Mouse (Mus musculus): ENCODE measurements at regions not wholly inside any gene's neighbourhood (a gene's known extent, or its start where the extent isn't known, plus 50 kb on each side); places are given as distances from the start of the nearest gene placed in this dataset.

DNA sequence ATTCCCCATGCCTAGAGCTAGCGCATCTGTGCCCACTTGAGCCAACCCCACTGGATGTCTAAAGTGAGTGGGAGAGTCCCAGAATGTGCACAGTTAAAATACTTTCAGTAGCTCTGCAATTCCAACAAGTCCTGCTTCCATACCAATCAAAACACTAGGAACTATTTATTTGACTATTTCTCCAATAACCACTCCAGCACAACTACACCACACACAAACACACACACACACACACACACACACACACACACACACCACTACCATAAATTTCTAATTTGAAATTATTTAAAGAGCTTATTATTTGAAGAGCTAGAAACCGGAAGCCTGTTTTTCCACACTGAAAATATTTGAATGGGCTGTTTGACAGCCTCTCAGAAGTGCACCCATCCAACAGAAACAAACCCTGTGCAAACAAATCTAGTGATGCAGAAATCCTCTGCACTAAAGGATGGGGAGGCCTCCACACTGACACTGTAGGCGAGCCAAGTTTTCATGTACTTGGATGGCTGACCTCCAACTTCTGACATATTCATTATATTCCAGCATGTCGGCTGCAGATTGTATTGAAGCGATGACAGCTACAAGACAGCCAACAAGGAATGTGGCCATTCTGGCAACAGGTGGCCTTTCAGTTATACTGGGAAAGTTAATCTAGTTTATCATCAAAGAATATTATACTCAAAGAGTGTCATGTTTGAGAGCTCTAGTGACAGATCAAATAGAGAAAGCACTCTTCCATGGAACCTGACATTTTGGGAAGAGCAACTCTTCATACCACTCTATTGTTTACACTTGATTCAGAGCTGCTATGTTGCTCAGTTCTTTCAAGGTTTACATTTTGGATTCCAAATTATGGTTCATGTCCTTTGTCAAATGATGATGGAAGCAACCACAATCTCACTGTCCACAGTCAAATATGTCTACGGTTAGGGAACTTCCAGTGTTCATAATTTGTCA, 207.7 kb downstream of the Tle4 start:
- no peak for ATAC-seq (ENCODE audit: insufficient number of reproducible peaks, low FRiP score, low TSS enrichment)

DNA sequence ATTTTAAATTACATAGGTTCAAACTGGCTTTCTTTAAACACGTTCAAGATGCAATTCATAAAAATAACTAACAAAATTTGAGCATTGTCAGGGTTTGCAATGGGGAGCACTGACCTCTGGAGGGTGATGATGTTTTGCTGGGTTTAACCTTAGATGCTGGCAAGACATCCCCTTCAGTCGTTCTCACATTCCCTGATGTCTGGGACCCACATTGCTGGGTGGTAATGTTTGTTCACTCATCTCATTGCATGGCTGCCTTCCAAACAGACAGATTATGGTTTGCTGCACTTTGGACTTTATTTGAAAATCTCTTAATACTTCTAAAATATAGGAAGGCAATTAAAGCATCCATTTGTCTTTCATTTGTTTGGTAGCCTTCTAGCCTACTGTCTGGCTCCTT, 206.9 kb downstream of the Tle4 start:
- ATAC-seq (ENCODE audit: insufficient number of reproducible peaks, low FRiP score, low TSS enrichment): no peak
